Mouse (Mus musculus) forebrain, embryonic 12.5 days (tissue): Measurements from ENCODE around the gene Actl11. TPM values are rescaled to one million over a fixed set of nuclear protein-coding genes. Genes with fewer than 3 reads are reported as not detected.

Experiments
- ATAC-seq: fragments of 200-750 bp; cut with Nextera tagmentation; 2 replicates; pipeline ENCODE4 v1.8.0; 2017; ENCODE audit warnings: moderate TSS enrichment; ENCODE audit not compliant: low FRiP score
- H3K27ac ChIP-seq: fragments of 300-500 bp; sonication (generic); 2 replicates; pipeline ENCODE4 v1.5.1; 2016; ENCODE audit warnings: mild to moderate bottlenecking
- H3K27me3 ChIP-seq: fragments of 300-500 bp; sonication (generic); 2 replicates; pipeline ENCODE4 v1.6.1; 2016; ENCODE audit warnings: mild to moderate bottlenecking
- H3K36me3 ChIP-seq: fragments of 300-500 bp; sonication (generic); replicated peaks from 2 replicates; pipeline ENCODE4 v1.6.1; 2016; ENCODE audit warnings: mild to moderate bottlenecking
- H3K4me1 ChIP-seq: fragments of 300-500 bp; sonication (generic); 2 replicates; pipeline ENCODE4 v1.6.1; 2016
- H3K4me2 ChIP-seq: fragments of 300-500 bp; sonication (generic); 2 replicates; pipeline ENCODE4 v1.6.1; 2016; ENCODE audit warnings: mild to moderate bottlenecking, moderate library complexity
- H3K4me3 ChIP-seq: fragments of 300-500 bp; sonication (generic); replicated peaks from 2 replicates; pipeline ENCODE4 v1.5.1; 2016; ENCODE audit warnings: mild to moderate bottlenecking
- H3K9ac ChIP-seq: fragments of 300-500 bp; sonication (generic); 2 replicates; pipeline ENCODE4 v1.6.1; 2016; ENCODE audit warnings: mild to moderate bottlenecking
- H3K9me3 ChIP-seq: fragments of 300-500 bp; sonication (generic); 2 replicates; pipeline ENCODE4 v1.6.1; 2016
- WGBS: fragments of 180-500 bp; shearing (Covaris S2); methylation state at CpG from one replicate; pipeline ENCODE4 v1.1.7; 2016; 5-methylcytosine and 5-hydroxymethylcytosine counted together
- polyA plus RNA-seq: library from polyadenylated mRNA; unstranded; fragments of >200 nt; fragmentation: Nextera tagmentation; extraction: Ambion mirVana; gene quantifications from 2 replicates; pipeline ENCODE4 v1.2.1, GENCODE M21; 2016

Gene Actl11
- polyA plus RNA-seq, 1 experiment from 2014 or later: not detected

- H3K36me3 ChIP-seq: no peaks in the 10 kb centered on the region
Observed at GRCm38 (mm10) chr9:107926920-107927420, 1.3 kb upstream of the Actl11 start.

GRCm38 (mm10) chr9:107927749-107928148, 520 bp upstream of the Actl11 start:
- no peak for ATAC-seq
- WGBS: 85% methylated on average over 5 of the region's 5 CpGs
- H3K4me3 ChIP-seq: no peak overlapping the region
- no peaks in the 10 kb centered on the region for H3K27me3 ChIP-seq
- H3K4me2 ChIP-seq: no peak overlapping the region
- H3K9ac ChIP-seq: no peak overlapping the region
- H3K36me3 ChIP-seq: no peaks in the 10 kb centered on the region
- H3K27ac ChIP-seq: no peak overlapping the region
- peaks cover 26% of the 10 kb centered on the region for H3K4me1 ChIP-seq
- H3K9me3 ChIP-seq: no peaks in the 10 kb centered on the region

More at GRCm38 (mm10) chr9:107926920-107927420, 1.3 kb upstream of the Actl11 start:
- Histone ChIP-seq H3K4me3 (no peak overlapping the region), H3K27ac (no peak overlapping the region), H3K27me3 (no peaks in the 10 kb centered on the region), H3K4me2 (no peak overlapping the region), H3K9me3 (no peaks in the 10 kb centered on the region), H3K4me1 (peaks cover 20% of the 10 kb centered on the region), H3K9ac (no peak overlapping the region)
- ATAC-seq: no peak
- 58% methylated on average over 9 of the region's 9 CpGs for WGBS

GRCm38 (mm10) chr9:107932221-107932620, 4.0 kb downstream of the Actl11 start:
- WGBS: 67% methylated on average over 4 of the region's 4 CpGs
- H3K9ac ChIP-seq: no peak overlapping the region
- ATAC-seq: no peak
- no peak overlapping the region for H3K4me3 ChIP-seq
- H3K4me1 ChIP-seq: peaks cover 25% of the 10 kb centered on the region
- H3K27ac ChIP-seq: no peak overlapping the region
- H3K27me3 ChIP-seq: peaks cover 15% of the 10 kb centered on the region; the same call in 1 of the 2 replicates
- H3K9me3 ChIP-seq: no peaks in the 10 kb centered on the region
- no peaks in the 10 kb centered on the region for H3K36me3 ChIP-seq
- H3K4me2 ChIP-seq: no peak overlapping the region

GRCm38 (mm10) chr9:107934146-107934545, 5.9 kb downstream of the Actl11 start:
- no peak for ATAC-seq
- Histone ChIP-seq H3K9me3 (no peaks in the 10 kb centered on the region), H3K27me3 (peaks cover 15% of the 10 kb centered on the region; the same call in 1 of the 2 replicates), H3K27ac (no peak overlapping the region), H3K4me3 (no peak overlapping the region), H3K4me1 (peaks cover 37% of the 10 kb centered on the region), H3K4me2 (no peak overlapping the region), H3K36me3 (no peaks in the 10 kb centered on the region), H3K9ac (no peak overlapping the region)
- 92% methylated on average over 11 of the region's 11 CpGs for WGBS

GRCm38 (mm10) chr9:107935374-107935773, 7.1 kb downstream of the Actl11 start, which contains the start of gene Camkv:
Gene Camkv (plus strand): TSS chr9:107935674.
- Histone ChIP-seq H3K4me2 (peak within 1 kb of the TSS; percentile 81), H3K4me3 (peak within 1 kb of the TSS; percentile 46), H3K27me3 (peaks cover 15% of the 10 kb centered on the region; the same call in 1 of the 2 replicates), H3K9ac (peak within 1 kb of the TSS; percentile 66), H3K9me3 (no peaks in the 10 kb centered on the region), H3K27ac (no peak within 1 kb of the TSS), H3K4me1 (peaks cover 37% of the 10 kb centered on the region), H3K36me3 (no peaks in the 10 kb centered on the region)
- WGBS: 5% methylated on average over 3 of the region's 3 CpGs
- peak; percentile 12; the same call in 1 of the 2 replicates for ATAC-seq

GRCm38 (mm10) chr9:107935790-107936214, 7.5 kb downstream of the Actl11 start:
- 1% methylated on average over 41 of the region's 41 CpGs for WGBS
- peak; percentile 61 for ATAC-seq
- H3K4me2 ChIP-seq: peak overlapping the region; percentile 81
- no peak overlapping the region for H3K27ac ChIP-seq
- no peaks in the 10 kb centered on the region for H3K9me3 ChIP-seq
- peak overlapping the region; percentile 46 for H3K4me3 ChIP-seq
- H3K9ac ChIP-seq: peak overlapping the region; percentile 66
- H3K27me3 ChIP-seq: peaks cover 15% of the 10 kb centered on the region; the same call in 1 of the 2 replicates
- no peaks in the 10 kb centered on the region for H3K36me3 ChIP-seq
- peaks cover 37% of the 10 kb centered on the region for H3K4me1 ChIP-seq

- Histone ChIP-seq H3K4me1 (peaks cover 37% of the 10 kb centered on the region), H3K27me3 (peaks cover 15% of the 10 kb centered on the region; the same call in 1 of the 2 replicates), H3K27ac (no peak overlapping the region), H3K9me3 (no peaks in the 10 kb centered on the region), H3K9ac (peak overlapping the region; percentile 66), H3K36me3 (no peaks in the 10 kb centered on the region), H3K4me3 (peak overlapping the region; percentile 46), H3K4me2 (peak overlapping the region; percentile 81)
- under 1% methylated on average over 29 of the region's 29 CpGs for WGBS
- ATAC-seq: peak; percentile 72
Observed at GRCm38 (mm10) chr9:107936215-107936822, 8.1 kb downstream of the Actl11 start.

GRCm38 (mm10) chr9:107936831-107937230, 8.6 kb downstream of the Actl11 start:
- peak overlapping the region; percentile 81 for H3K4me2 ChIP-seq
- peak overlapping the region; percentile 66; the same call in 1 of the 2 replicates for H3K9ac ChIP-seq
- H3K4me3 ChIP-seq: peak overlapping the region; percentile 46
- H3K27me3 ChIP-seq: peaks cover 15% of the 10 kb centered on the region; the same call in 1 of the 2 replicates
- peaks cover 37% of the 10 kb centered on the region for H3K4me1 ChIP-seq
- H3K36me3 ChIP-seq: no peaks in the 10 kb centered on the region
- ATAC-seq: no peak
- H3K27ac ChIP-seq: no peak overlapping the region
- 4% methylated on average over 3 of the region's 3 CpGs for WGBS
- H3K9me3 ChIP-seq: no peaks in the 10 kb centered on the region

- 92% methylated on average over 31 of the region's 31 CpGs for WGBS
- H3K4me1 ChIP-seq: peaks cover 14% of the 10 kb centered on the region
- H3K36me3 ChIP-seq: 0 out of 2 replicates have a peak, but pooled peaks cover 6% of the 10 kb centered on the region
- no peak overlapping the region for H3K4me3 ChIP-seq
- no peaks in the 10 kb centered on the region for H3K9me3 ChIP-seq
- H3K27ac ChIP-seq: no peak overlapping the region
- no peaks in the 10 kb centered on the region for H3K27me3 ChIP-seq
- H3K9ac ChIP-seq: no peak overlapping the region
- no peak overlapping the region for H3K4me2 ChIP-seq
- ATAC-seq: no peak
Observed at GRCm38 (mm10) chr9:107947241-107948194, 19.2 kb downstream of the Actl11 start.

GRCm38 (mm10) chr9:107949184-107949921, 21.1 kb downstream of the Actl11 start:
- H3K9me3 ChIP-seq: no peaks in the 10 kb centered on the region
- WGBS: 81% methylated on average over 13 of the region's 13 CpGs
- 0 out of 2 replicates have a peak, but pooled peaks cover 6% of the 10 kb centered on the region for H3K36me3 ChIP-seq
- no peak for ATAC-seq
- H3K27ac ChIP-seq: no peak overlapping the region
- no peaks in the 10 kb centered on the region for H3K27me3 ChIP-seq
- no peak overlapping the region for H3K4me3 ChIP-seq
- peaks cover 20% of the 10 kb centered on the region for H3K4me1 ChIP-seq
- no peak overlapping the region for H3K4me2 ChIP-seq
- H3K9ac ChIP-seq: no peak overlapping the region

GRCm38 (mm10) chr9:107949922-107950235, 21.6 kb downstream of the Actl11 start, which contains the start of gene Traip:
Gene Traip (plus strand): TSS chr9:107950136.
- Histone ChIP-seq H3K9me3 (no peaks in the 10 kb centered on the region), H3K9ac (peak within 1 kb of the TSS; percentile 62), H3K27ac (peak within 1 kb of the TSS; percentile 89), H3K4me3 (peak within 1 kb of the TSS; percentile 66), H3K4me1 (peaks cover 20% of the 10 kb centered on the region), H3K36me3 (0 out of 2 replicates have a peak, but pooled peaks cover 6% of the 10 kb centered on the region), H3K4me2 (peak within 1 kb of the TSS; percentile 63), H3K27me3 (no peaks in the 10 kb centered on the region)
- WGBS: 92% methylated on average over 10 of the region's 10 CpGs
- ATAC-seq: no peak
